Mouse (Mus musculus) stomach, embryonic 15.5 days (tissue): ENCODE data around the gene Wnk2. TPM values are rescaled to one million over a fixed set of nuclear protein-coding genes. Genes with fewer than 3 reads are reported as not detected.

ENCODE experiments used
- ATAC-seq: fragments of 200-750 bp; cut with Nextera tagmentation; 2 replicates; pipeline ENCODE4 v1.8.0; 2017; ENCODE audit warnings: low read depth, moderate number of reproducible peaks, moderate TSS enrichment; ENCODE audit not compliant: insufficient read depth, low FRiP score
- H3K27ac ChIP-seq: fragments of 300-500 bp; sonication (generic); 2 replicates; pipeline ENCODE4 v1.5.1; 2015; ENCODE audit warnings: mild to moderate bottlenecking, inconsistent platforms
- H3K27me3 ChIP-seq: fragments of 300-500 bp; sonication (generic); replicated peaks from 2 replicates; pipeline ENCODE4 v1.6.1; 2015; ENCODE audit warnings: inconsistent platforms
- H3K36me3 ChIP-seq: fragments of 300-500 bp; sonication (generic); 2 replicates; pipeline ENCODE4 v1.6.1; 2015; ENCODE audit warnings: inconsistent platforms
- H3K4me1 ChIP-seq: fragments of 300-500 bp; sonication (generic); 2 replicates; pipeline ENCODE4 v1.6.1; 2015; ENCODE audit warnings: inconsistent platforms
- H3K4me2 ChIP-seq: fragments of 300-500 bp; sonication (generic); 2 replicates; pipeline ENCODE4 v1.6.1; 2015; ENCODE audit warnings: mild to moderate bottlenecking, inconsistent platforms
- H3K4me3 ChIP-seq: fragments of 300-500 bp; sonication (generic); replicated peaks from 2 replicates; pipeline ENCODE4 v1.5.1; 2015; ENCODE audit warnings: inconsistent platforms
- H3K9ac ChIP-seq: fragments of 300-500 bp; sonication (generic); 2 replicates; pipeline ENCODE4 v1.6.1; 2015; ENCODE audit warnings: inconsistent platforms
- H3K9me3 ChIP-seq: fragments of 300-500 bp; sonication (generic); 2 replicates; pipeline ENCODE4 v1.6.1; 2016; ENCODE audit warnings: inconsistent platforms
- WGBS: fragments of 180-500 bp; shearing (Covaris S2); methylation state at CpG from one replicate; pipeline ENCODE4 v1.1.7; 2015; 5-methylcytosine and 5-hydroxymethylcytosine counted together
- polyA plus RNA-seq: library from polyadenylated mRNA; unstranded; fragments of >200 nt; fragmentation: Nextera tagmentation; extraction: Ambion mirVana; gene quantifications from 2 replicates; pipeline ENCODE4 v1.2.1, GENCODE M21; 2015

Wnk2 gene
- polyA plus RNA-seq, 1 experiment from 2014 or later: 3.3 TPM

- Histone ChIP-seq H3K4me2 (no peak overlapping the region), H3K9me3 (no peaks in the 10 kb centered on the region), H3K36me3 (no peaks in the 10 kb centered on the region), H3K4me3 (no peak overlapping the region), H3K4me1 (peaks cover 27% of the 10 kb centered on the region), H3K27me3 (peaks cover 35% of the 10 kb centered on the region), H3K27ac (no peak overlapping the region), H3K9ac (no peak overlapping the region)
- WGBS: 79% methylated on average over 4 of the region's 4 CpGs
- no peak for ATAC-seq
Observed at GRCm38 (mm10) chr13:49148687-49149086, 873 bp upstream of the Wnk2 start.

DNA sequence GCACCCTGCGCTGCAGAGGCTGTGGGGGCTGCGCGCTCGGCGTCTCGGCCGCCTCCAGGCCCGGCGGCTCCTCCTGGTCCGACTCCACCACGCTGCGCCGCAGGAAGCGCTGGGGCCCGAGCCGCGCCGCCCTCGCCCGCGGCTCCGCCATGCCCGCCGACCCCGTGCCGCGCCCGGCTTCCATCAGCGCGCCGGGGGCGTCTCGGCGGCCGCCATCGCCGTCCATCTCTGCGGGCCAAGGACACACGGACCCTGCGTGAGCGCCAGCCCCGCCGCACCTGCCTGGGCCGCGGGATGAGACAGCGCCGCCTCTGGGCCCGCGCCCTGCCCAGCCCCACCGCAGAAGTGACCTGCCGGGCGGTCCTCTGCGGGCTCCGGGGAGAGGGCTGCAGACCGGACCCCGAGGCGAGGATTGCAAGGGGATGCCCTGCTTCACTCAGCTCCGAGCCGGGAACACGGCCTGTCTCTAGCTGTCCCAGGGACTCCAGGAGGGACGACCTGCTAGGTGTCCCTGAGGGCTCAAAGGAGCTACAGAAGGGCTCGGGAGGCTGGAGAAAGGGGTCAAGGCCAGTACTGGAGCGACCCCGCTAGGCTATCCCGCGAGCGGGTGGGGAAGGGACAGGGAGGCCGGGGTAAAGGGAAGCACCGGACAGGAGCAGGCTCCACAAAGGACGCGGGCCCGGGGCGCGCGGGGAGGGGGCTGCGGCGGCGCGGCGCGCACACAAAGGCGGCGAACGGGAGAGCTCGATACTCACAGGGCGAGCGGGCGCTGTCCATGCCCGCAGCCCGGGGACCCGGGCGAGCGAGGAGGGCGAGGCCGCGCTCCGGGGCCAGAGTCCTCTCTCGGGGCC lies 582 bp downstream of the Wnk2 start:
- Histone ChIP-seq H3K4me1 (peaks cover 28% of the 10 kb centered on the region), H3K4me3 (peak overlapping the region; percentile 73), H3K27me3 (peaks cover 35% of the 10 kb centered on the region), H3K27ac (no peak overlapping the region), H3K4me2 (peak overlapping the region; percentile 93), H3K36me3 (no peaks in the 10 kb centered on the region), H3K9me3 (no peaks in the 10 kb centered on the region), H3K9ac (peak overlapping the region; percentile 61)
- under 1% methylated on average over 82 of the region's 98 CpGs for WGBS
- peak; percentile 44 for ATAC-seq

DNA sequence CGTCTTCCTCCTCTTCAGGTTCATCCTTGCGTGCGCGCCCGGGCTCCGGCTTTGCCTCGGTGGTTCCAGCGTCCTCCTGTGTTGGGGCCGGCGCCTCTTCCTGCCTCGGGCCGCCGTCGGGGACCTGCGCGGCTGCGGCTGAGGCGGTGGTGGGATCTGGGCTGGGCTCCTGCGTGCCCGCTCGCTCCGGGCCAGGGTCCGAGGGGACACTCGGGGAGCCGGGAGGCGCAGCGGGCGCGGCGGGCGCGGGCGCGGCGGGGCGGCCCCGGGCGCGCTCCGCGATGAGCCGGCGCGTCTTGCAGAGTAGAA lies 1.2 kb downstream of the Wnk2 start:
- no peaks in the 10 kb centered on the region for H3K36me3 ChIP-seq
- H3K4me1 ChIP-seq: peaks cover 28% of the 10 kb centered on the region
- H3K27ac ChIP-seq: no peak overlapping the region
- peak overlapping the region; percentile 93 for H3K4me2 ChIP-seq
- 1% methylated on average over 44 of the region's 44 CpGs for WGBS
- H3K4me3 ChIP-seq: peak overlapping the region; percentile 73
- no peak for ATAC-seq
- no peaks in the 10 kb centered on the region for H3K9me3 ChIP-seq
- H3K27me3 ChIP-seq: peaks cover 35% of the 10 kb centered on the region
- peak overlapping the region; percentile 61 for H3K9ac ChIP-seq

DNA sequence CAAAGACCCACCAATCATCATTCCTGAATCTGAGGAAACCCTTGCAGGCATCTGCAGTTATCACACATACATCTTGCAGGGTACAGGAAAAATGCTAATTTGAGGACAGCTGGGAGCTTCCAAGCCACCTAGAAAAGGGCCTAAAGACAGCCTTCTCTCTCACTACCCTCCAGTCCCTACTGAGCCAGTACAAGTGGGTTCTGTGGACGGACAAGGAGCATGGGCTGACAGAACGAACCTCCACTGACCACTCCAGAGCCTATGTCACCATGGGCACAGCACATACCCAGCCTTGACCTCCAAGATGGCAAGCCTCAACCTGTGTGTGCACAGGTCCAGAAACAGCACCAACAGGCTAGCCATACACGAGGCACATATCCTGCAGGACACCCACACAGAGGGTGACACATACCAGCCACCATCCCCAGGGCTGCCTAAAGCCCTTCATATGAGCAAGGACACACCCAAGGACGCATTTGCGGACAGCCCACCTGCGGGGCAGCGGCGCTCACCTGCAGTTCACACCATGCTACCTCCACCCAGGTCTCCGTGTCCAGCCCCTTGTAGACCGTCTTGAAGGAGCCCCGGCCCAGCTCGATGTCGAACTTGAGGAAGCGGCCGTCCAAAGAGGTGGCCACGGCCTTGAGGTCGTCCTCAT lies 1.6 kb downstream of the Wnk2 start:
- peak overlapping the region; percentile 93 for H3K4me2 ChIP-seq
- H3K4me1 ChIP-seq: peaks cover 28% of the 10 kb centered on the region
- ATAC-seq: no peak
- no peak overlapping the region for H3K9ac ChIP-seq
- peak overlapping the region; percentile 73 for H3K4me3 ChIP-seq
- 32% methylated on average over 17 of the region's 17 CpGs for WGBS
- no peak overlapping the region for H3K27ac ChIP-seq
- H3K27me3 ChIP-seq: peaks cover 35% of the 10 kb centered on the region
- H3K36me3 ChIP-seq: no peaks in the 10 kb centered on the region
- H3K9me3 ChIP-seq: no peaks in the 10 kb centered on the region

- Histone ChIP-seq H3K4me3 (0 out of 2 replicates have a peak overlapping the region, but pooled peaks have one; percentile 7), H3K4me2 (peak overlapping the region; percentile 93), H3K36me3 (no peaks in the 10 kb centered on the region), H3K27me3 (peaks cover 35% of the 10 kb centered on the region), H3K27ac (no peak overlapping the region), H3K4me1 (peaks cover 28% of the 10 kb centered on the region), H3K9ac (no peak overlapping the region), H3K9me3 (no peaks in the 10 kb centered on the region)
- no peak for ATAC-seq
- whole genome bisulfite sequencing: 43% methylated on average over 7 of the region's 7 CpGs
Observed at GRCm38 (mm10) chr13:49145396-49145795, 2.4 kb downstream of the Wnk2 start.

DNA sequence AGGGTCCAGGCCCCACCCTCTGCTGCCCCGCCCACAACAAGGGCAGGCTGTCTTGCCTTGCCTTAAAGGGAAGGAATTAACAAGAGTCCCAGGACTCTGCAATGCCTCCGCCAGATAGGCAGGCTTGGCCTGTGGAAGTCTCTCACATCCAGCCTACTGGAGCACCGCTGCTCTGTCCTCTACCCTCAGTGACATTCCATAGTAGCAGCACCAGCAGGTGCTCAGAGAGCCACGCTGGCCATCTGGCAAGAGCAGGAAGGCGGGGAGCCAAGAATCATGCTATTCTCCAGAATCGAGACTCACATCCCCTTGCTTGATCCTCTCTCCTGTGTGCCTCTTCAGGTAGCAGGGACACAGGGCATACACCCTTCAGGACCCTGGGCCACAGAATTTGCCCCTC lies 3.4 kb downstream of the Wnk2 start:
- H3K27ac ChIP-seq: no peak overlapping the region

DNA sequence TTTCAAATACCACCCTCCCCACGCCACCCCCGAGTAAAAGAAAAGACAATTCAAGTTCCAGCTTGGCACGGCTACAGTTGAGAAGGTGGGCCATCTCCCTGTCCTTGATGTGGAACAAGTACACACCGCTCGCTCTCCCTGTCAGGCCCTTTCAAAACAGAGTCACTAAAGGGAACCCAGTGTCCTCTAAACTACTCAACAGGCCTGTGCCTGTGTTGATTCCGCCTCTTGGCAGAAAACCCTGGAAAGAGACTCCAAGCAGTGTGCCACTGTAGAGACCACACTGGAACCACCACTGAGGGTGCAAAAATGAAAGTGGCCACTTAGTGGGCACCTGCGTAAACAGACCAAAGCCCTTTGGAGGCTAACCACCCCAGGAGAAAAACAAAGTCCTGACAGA lies 4.5 kb downstream of the Wnk2 start:
- WGBS: 83% methylated on average over 7 of the region's 7 CpGs
- H3K4me2 ChIP-seq: no peak overlapping the region

More for the DNA sequence above, 3.4 kb downstream of the Wnk2 start:
- H3K9me3 ChIP-seq: no peaks in the 10 kb centered on the region
- no peak overlapping the region for H3K4me3 ChIP-seq
- peaks cover 35% of the 10 kb centered on the region for H3K27me3 ChIP-seq
- WGBS: 51% methylated on average over 6 of the region's 6 CpGs
- no peak for ATAC-seq
- H3K9ac ChIP-seq: no peak overlapping the region
- H3K4me2 ChIP-seq: no peak overlapping the region
- H3K4me1 ChIP-seq: peaks cover 28% of the 10 kb centered on the region
- H3K36me3 ChIP-seq: no peaks in the 10 kb centered on the region

DNA sequence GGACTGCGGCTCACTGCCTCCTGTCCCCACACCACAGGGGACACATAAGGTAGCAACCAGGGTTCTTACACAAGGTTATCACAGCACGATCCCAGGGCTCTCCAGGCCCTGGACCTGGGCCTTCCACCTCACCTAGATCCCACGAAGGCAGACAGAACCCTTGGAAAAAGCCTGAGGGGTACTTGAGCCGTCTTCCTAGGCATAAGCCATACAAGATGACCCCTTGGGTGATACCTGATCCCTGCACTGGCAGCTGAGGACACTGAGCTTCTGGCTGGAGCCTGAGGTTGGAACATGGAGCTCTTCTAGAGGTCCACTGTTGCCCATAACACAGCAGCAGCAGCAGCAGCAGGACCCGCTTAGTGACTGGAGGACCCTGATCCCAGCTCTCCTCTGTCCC lies 5.4 kb downstream of the Wnk2 start:
- H3K9ac ChIP-seq: no peak overlapping the region
- no peak for ATAC-seq
- H3K9me3 ChIP-seq: no peaks in the 10 kb centered on the region
- no peak overlapping the region for H3K4me2 ChIP-seq
- no peak overlapping the region for H3K27ac ChIP-seq
- H3K4me1 ChIP-seq: peaks cover 23% of the 10 kb centered on the region; the same call in 1 of the 2 replicates
- WGBS: 81% methylated on average over 5 of the region's 5 CpGs
- H3K27me3 ChIP-seq: peaks cover 18% of the 10 kb centered on the region
- no peak overlapping the region for H3K4me3 ChIP-seq
- H3K36me3 ChIP-seq: no peaks in the 10 kb centered on the region

More for the DNA sequence above, 4.5 kb downstream of the Wnk2 start:
- Histone ChIP-seq H3K9me3 (no peaks in the 10 kb centered on the region), H3K9ac (no peak overlapping the region), H3K36me3 (no peaks in the 10 kb centered on the region), H3K4me3 (no peak overlapping the region), H3K4me1 (peaks cover 28% of the 10 kb centered on the region), H3K27me3 (peaks cover 24% of the 10 kb centered on the region), H3K27ac (no peak overlapping the region)
- ATAC-seq: no peak

- Histone ChIP-seq H3K9ac (no peak overlapping the region), H3K4me3 (no peak overlapping the region), H3K9me3 (no peaks in the 10 kb centered on the region), H3K27ac (peak overlapping the region; percentile 71; the same call in 1 of the 2 replicates), H3K4me1 (peaks cover 12% of the 10 kb centered on the region; the same call in 1 of the 2 replicates), H3K4me2 (no peak overlapping the region; the same call in 1 of the 2 replicates), H3K36me3 (no peaks in the 10 kb centered on the region), H3K27me3 (0 out of 2 replicates have a peak, but pooled peaks cover 4% of the 10 kb centered on the region)
- WGBS: 49% methylated on average over 4 of the region's 4 CpGs
- ATAC-seq: peak; percentile 91
Observed at GRCm38 (mm10) chr13:49140567-49140966, 7.2 kb downstream of the Wnk2 start.

- peaks cover 33% of the 10 kb centered on the region for H3K4me1 ChIP-seq
- ATAC-seq: no peak
Observed at GRCm38 (mm10) chr13:49134491-49134890, 13.3 kb downstream of the Wnk2 start.

DNA sequence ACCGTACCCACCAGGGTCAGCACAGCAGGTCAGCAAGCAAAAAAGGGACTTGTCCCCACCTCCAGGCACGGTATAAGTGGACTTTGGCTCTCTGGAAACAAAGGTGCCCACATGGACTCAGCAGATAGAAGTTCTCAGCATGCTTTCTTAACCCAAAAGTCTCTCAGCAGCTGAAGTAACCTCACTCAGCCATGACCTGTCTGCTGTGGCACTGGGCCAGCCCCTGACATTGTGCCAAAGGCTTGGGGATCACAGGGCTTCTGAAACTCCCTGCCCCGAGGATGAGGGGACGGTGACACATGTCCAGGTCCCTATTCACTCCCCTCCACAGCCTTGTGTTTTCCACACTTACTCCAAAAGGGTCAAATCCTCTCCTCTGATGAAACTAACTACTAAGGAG lies 14.7 kb downstream of the Wnk2 start:
- WGBS: 62% methylated on average over 4 of the region's 4 CpGs
- no peak overlapping the region for H3K4me2 ChIP-seq

More at GRCm38 (mm10) chr13:49134491-49134890, 13.3 kb downstream of the Wnk2 start:
- H3K27me3 ChIP-seq: no peaks in the 10 kb centered on the region
- H3K9ac ChIP-seq: no peak overlapping the region
- H3K36me3 ChIP-seq: no peaks in the 10 kb centered on the region
- no peaks in the 10 kb centered on the region for H3K9me3 ChIP-seq
- H3K4me3 ChIP-seq: no peak overlapping the region
- 89% methylated on average over 11 of the region's 11 CpGs for WGBS
- no peak overlapping the region for H3K27ac ChIP-seq
- H3K4me2 ChIP-seq: no peak overlapping the region

More for the DNA sequence above, 14.7 kb downstream of the Wnk2 start:
- Histone ChIP-seq H3K4me3 (no peak overlapping the region), H3K27ac (peak overlapping the region; percentile 59; the same call in 1 of the 2 replicates), H3K36me3 (no peaks in the 10 kb centered on the region), H3K27me3 (no peaks in the 10 kb centered on the region), H3K9me3 (no peaks in the 10 kb centered on the region), H3K9ac (no peak overlapping the region), H3K4me1 (peaks cover 33% of the 10 kb centered on the region)
- ATAC-seq: no peak
